Mouse (Mus musculus) c-Kit-positive CD71-negative TER-119-negative erythroid progenitor cells, embryonic 14.5 days (primary cell): ENCODE results near the gene Tlr5.
A peak's percentile ranks its signal among the peaks of the same experiment; 100 is the strongest.

Experiments used
- DNase-seq: peaks from one replicate; pipeline ENCODE4 v3.0.0-alpha.2; 2013; ENCODE audit warnings: low read depth

The Tlr5 gene

GRCm38 (mm10) chr1:182953667-182954066 is 921 bp upstream of the Tlr5 start:
- DNase-seq: no peak

GRCm38 (mm10) chr1:182955047-182955620 is 546 bp downstream of the Tlr5 start:
- no peak for DNase-seq

GRCm38 (mm10) chr1:182956186-182956960 is 1.8 kb downstream of the Tlr5 start:
- DNase-seq: no peak

GRCm38 (mm10) chr1:182957001-182957757 is 2.6 kb downstream of the Tlr5 start:
- DNase-seq: no peak

- no peak for DNase-seq
Observed at GRCm38 (mm10) chr1:182957826-182958544, 3.4 kb downstream of the Tlr5 start.

GRCm38 (mm10) chr1:182958824-182959223 is 4.2 kb downstream of the Tlr5 start:
- no peak for DNase-seq

GRCm38 (mm10) chr1:182959251-182959691 is 4.7 kb downstream of the Tlr5 start:
- DNase-seq: no peak

GRCm38 (mm10) chr1:182959811-182960455 is 5.3 kb downstream of the Tlr5 start:
- DNase-seq: peak; percentile 71

- no peak for DNase-seq
Observed at GRCm38 (mm10) chr1:182961076-182961475, 6.5 kb downstream of the Tlr5 start.

GRCm38 (mm10) chr1:182963329-182963728 is 8.7 kb downstream of the Tlr5 start:
- no peak for DNase-seq

GRCm38 (mm10) chr1:182964855-182965466 is 10.4 kb downstream of the Tlr5 start:
- no peak for DNase-seq

- DNase-seq: no peak
Observed at GRCm38 (mm10) chr1:182968732-182969131, 14.1 kb downstream of the Tlr5 start.

- no peak for DNase-seq
Observed at GRCm38 (mm10) chr1:182972240-182972639, 17.7 kb downstream of the Tlr5 start.

GRCm38 (mm10) chr1:182974826-182975225 is 20.2 kb downstream of the Tlr5 start:
- DNase-seq: no peak

GRCm38 (mm10) chr1:182980702-182981101 is 26.1 kb downstream of the Tlr5 start:
- no peak for DNase-seq

GRCm38 (mm10) chr1:182982995-182983394 is 28.4 kb downstream of the Tlr5 start:
- DNase-seq: peak; percentile 95

GRCm38 (mm10) chr1:182983496-182984127 is 29.0 kb downstream of the Tlr5 start:
- no peak for DNase-seq

GRCm38 (mm10) chr1:182986243-182986642 is 31.7 kb downstream of the Tlr5 start:
- no peak for DNase-seq

- no peak for DNase-seq
Observed at GRCm38 (mm10) chr1:182986750-182987149, 32.2 kb downstream of the Tlr5 start.

GRCm38 (mm10) chr1:182987801-182988200 is 33.2 kb downstream of the Tlr5 start:
- DNase-seq: no peak

GRCm38 (mm10) chr1:182988646-182989045 is 34.1 kb downstream of the Tlr5 start:
- DNase-seq: no peak
